Mouse (Mus musculus): ENCODE data around the gene Cers6. TPM values are rescaled to one million over a fixed set of nuclear protein-coding genes. Genes with fewer than 3 reads are reported as not detected.

The Cers6 gene
- polyA plus RNA-seq, 1 experiment from 2014 or later, result 28.3 TPM

DNA sequence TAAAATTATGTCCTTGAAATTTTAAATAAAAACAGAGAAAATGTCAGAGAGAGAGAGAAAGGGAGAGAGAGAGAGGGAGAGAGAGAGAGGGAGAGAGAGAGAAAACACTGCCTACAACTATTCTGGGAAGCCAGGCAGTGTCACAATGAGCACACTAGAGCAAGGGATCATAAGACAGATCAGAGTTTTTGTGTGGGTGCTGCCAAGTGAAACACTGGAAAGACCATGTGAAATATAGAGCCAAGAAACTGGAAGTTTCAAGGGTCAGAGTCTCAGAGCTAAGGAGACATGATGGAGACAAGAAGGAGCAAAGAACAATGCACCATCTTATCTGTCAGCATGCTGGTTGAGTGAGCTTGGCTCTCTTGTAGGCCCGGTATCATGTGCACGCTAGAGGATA, 236.3 kb downstream of the Cers6 start:
- Histone ChIP-seq H3K9ac (no peak overlapping the region), H3K9me3 (no peaks in the 10 kb centered on the region), H3K4me2 (replicated peaks) (no peak overlapping the region), H3K4me1 (no peaks in the 10 kb centered on the region), H3K36me3 (no peaks in the 10 kb centered on the region), H3K27ac (no peak overlapping the region), H3K4me3 (no peak overlapping the region), H3K27me3 (no peaks in the 10 kb centered on the region)
- no peak for ATAC-seq (ENCODE audit: low FRiP score, low read depth)
- WGBS, result 94% methylated on average over 2 of the region's 2 CpGs

DNA sequence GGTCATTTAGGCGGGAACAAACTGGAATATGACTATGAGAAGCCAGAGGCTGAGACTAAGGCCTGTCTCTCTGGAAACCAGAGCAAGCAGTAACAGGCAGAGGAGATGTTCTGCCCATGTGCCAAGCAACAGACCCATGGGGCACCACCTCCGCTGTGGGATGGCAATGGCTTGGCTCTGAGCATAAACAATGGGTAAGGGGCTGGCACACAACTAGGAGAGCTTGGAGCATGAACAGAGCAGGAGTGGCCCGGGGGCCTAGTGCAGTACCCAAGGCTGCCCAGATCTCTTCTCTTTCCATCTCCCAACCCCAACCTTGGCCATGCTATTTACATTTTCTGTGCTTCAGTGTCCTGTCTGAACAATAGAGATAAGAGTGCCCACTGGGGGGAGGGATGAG, 237.5 kb downstream of the Cers6 start:
- H3K27ac ChIP-seq, result no peak overlapping the region
- WGBS, result 91% methylated on average over 3 of the region's 3 CpGs
- no peak for ATAC-seq (ENCODE audit: low FRiP score, low read depth)

DNA sequence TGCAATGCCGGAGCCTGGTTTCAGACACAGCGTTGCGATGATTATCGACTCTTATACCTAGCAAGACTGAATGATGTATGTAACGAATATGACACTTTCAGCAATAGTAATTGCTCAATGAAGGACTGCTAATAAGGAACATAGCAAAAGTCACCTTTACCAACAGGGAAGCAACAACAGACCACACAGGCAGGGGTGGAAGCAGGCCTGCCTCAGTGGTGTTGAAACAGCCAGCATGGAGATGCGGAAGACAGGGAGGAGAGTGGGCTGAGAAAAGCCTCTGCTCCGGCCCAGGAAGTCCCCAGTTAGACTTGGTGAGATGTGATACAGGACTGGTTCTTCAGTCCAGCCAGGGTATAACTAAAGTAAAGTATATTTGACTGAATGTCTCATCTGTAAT, 237.9 kb downstream of the Cers6 start:
- no peak overlapping the region for H3K27ac ChIP-seq
- H3K27me3 ChIP-seq, result no peaks in the 10 kb centered on the region
- H3K4me3 ChIP-seq, result no peak overlapping the region
- H3K9me3 ChIP-seq, result no peaks in the 10 kb centered on the region
- 94% methylated on average over 7 of the region's 7 CpGs for WGBS
- no peak overlapping the region for H3K9ac ChIP-seq
- no peak overlapping the region for H3K4me2 ChIP-seq (replicated peaks)
- no peak for ATAC-seq (ENCODE audit: low FRiP score, low read depth)
- no peaks in the 10 kb centered on the region for H3K36me3 ChIP-seq
- H3K4me1 ChIP-seq, result no peaks in the 10 kb centered on the region

More for the DNA sequence above, 237.5 kb downstream of the Cers6 start:
- Histone ChIP-seq H3K4me3 (no peak overlapping the region), H3K36me3 (no peaks in the 10 kb centered on the region), H3K9me3 (no peaks in the 10 kb centered on the region), H3K4me2 (replicated peaks) (no peak overlapping the region), H3K9ac (no peak overlapping the region), H3K27me3 (no peaks in the 10 kb centered on the region), H3K4me1 (no peaks in the 10 kb centered on the region)

DNA sequence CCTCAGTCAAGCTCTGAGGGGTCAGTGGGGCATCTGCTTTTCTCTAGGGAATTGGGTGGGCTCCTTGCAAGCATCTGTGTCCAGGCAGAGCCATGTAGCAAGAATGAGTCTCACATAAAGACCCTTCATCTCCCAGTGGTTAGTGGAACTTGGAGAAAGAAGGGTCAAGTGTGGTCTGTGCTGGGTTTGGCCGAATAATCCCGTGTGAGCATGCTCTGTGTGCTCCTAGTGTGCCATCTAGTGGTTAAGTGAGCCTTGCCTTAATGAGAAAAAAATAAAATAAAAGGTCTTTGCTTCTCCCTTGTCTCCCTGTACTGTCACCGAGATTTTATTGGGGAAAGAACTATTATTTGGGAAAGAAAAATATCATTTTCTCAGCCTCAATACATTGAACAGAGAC, 239.5 kb downstream of the Cers6 start:
- WGBS, result 17% methylated on average over 3 of the region's 3 CpGs
- no peak overlapping the region for H3K27ac ChIP-seq
- no peaks in the 10 kb centered on the region for H3K36me3 ChIP-seq
- ATAC-seq (ENCODE audit: low FRiP score, low read depth), result 0 out of 2 replicates have a peak, but pooled peaks have one; percentile 19
- no peak overlapping the region for H3K9ac ChIP-seq
- no peaks in the 10 kb centered on the region for H3K27me3 ChIP-seq
- H3K4me3 ChIP-seq, result no peak overlapping the region
- no peaks in the 10 kb centered on the region for H3K4me1 ChIP-seq
- H3K4me2 ChIP-seq (replicated peaks), result no peak overlapping the region
- no peaks in the 10 kb centered on the region for H3K9me3 ChIP-seq

DNA sequence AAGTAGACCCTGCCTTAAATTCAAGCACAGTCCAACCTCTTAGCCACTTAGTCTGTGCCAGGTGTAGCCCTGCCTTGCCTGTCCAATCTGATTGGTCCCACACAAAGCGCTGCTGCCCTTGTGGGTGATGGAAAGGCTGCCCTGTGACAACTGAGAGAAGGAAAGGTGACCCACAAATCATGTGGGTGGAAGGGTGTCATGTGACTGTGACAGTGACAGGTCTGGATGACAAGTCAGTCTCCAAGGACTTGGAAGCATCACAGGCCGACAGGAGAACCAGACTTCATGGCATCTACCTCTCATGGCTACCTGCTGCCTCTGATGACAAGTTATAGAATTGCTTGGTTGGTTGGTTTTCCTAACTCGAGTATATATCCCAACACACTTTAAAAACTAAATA, 242.3 kb downstream of the Cers6 start:
- H3K4me3 ChIP-seq, result no peak overlapping the region
- H3K27me3 ChIP-seq, result no peaks in the 10 kb centered on the region
- no peaks in the 10 kb centered on the region for H3K36me3 ChIP-seq
- H3K4me1 ChIP-seq, result no peaks in the 10 kb centered on the region
- 79% methylated on average over 3 of the region's 3 CpGs for WGBS
- H3K4me2 ChIP-seq (replicated peaks), result no peak overlapping the region
- ATAC-seq (ENCODE audit: low FRiP score, low read depth), result no peak
- no peak overlapping the region for H3K9ac ChIP-seq
- H3K9me3 ChIP-seq, result no peaks in the 10 kb centered on the region
- no peak overlapping the region for H3K27ac ChIP-seq

DNA sequence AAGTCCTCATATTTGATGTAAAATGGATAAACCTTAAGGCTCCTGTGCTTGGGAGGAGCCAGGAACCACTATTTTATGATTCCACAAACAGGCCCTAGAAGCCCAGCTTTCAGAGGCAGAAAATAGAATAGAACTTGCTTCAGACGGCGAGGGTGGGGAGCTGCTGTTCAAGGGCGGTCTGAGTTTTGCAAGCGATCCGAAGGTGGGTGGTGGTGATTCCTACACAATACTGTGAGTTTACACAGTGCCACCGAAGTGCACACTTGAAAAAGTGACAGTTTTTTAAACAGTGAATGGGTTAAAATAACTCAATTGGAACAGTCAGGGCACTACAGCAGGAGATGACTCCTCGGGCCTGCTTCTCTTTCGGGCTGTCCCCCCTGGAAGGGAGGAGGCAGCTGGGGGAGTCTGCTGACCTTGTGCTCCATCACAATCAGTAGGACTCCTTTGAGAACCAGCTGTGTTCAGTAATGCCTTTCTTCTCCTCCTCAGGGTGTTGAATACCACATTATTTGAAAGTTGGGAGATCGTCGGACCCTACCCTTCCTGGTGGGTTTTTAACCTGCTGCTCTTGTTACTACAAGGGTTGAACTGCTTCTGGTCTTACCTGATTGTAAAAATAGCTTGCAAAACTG, 243.4 kb downstream of the Cers6 start:
- Histone ChIP-seq H3K36me3 (no peaks in the 10 kb centered on the region), H3K4me1 (peaks cover 10% of the 10 kb centered on the region), H3K4me3 (no peak overlapping the region), H3K27me3 (no peaks in the 10 kb centered on the region), H3K9me3 (no peaks in the 10 kb centered on the region), H3K27ac (no peak overlapping the region), H3K9ac (no peak overlapping the region), H3K4me2 (replicated peaks) (no peak overlapping the region)
- no peak for ATAC-seq (ENCODE audit: low FRiP score, low read depth)
- WGBS, result 79% methylated on average over 10 of the region's 10 CpGs

DNA sequence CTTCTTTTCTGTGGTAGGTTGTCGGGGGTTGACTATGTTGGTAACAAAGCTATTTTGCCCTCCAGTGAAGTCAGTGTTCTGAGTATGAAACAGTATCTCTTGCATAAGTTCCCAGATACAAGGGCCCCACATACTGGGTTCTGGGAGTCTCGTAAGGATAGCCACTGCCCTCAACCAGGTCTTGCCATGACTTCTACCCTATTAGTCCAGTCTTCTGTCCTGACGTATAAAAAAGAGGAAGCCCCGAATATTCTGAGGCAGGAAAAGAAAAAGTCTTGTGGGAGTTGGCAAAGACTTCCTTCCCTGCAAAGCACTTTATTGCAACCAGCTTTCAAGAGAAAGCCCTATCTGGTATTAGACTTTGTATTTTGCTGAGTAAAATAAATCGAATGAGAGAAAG, 248.0 kb downstream of the Cers6 start:
- H3K4me3 ChIP-seq, result no peak overlapping the region
- peak overlapping the region; percentile 27 for H3K4me2 ChIP-seq (replicated peaks)
- no peaks in the 10 kb centered on the region; the same call in 1 of the 2 replicates for H3K36me3 ChIP-seq
- H3K9me3 ChIP-seq, result no peaks in the 10 kb centered on the region
- H3K4me1 ChIP-seq, result peaks cover 16% of the 10 kb centered on the region
- peak; percentile 45; the same call in 1 of the 2 replicates for ATAC-seq (ENCODE audit: low FRiP score, low read depth)
- 53% methylated on average over 5 of the region's 5 CpGs for WGBS
- peak overlapping the region; percentile 75 for H3K27ac ChIP-seq
- no peak overlapping the region for H3K9ac ChIP-seq
- H3K27me3 ChIP-seq, result no peaks in the 10 kb centered on the region

DNA sequence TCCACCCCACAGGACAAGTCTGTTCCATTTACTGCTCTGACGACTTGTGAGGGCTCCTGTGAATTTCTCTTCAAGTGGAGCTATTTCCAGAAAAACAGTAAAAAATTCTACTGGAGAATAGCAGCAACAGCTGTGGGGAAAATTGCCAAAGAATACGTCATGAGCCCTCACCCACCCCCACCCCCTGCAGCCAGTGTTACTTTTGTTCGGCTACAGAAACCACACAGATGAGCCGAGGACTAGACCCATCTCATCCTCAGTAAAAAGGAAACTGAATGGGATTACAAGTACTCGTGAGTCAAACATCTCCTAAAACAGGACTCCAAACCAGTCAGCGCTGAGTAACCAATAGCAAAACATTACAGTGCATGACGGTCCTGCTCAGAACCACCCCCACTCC, 248.5 kb downstream of the Cers6 start:
- 40% methylated on average over 7 of the region's 7 CpGs for WGBS
- Histone ChIP-seq H3K4me3 (no peak overlapping the region), H3K9ac (no peak overlapping the region), H3K4me2 (replicated peaks) (peak overlapping the region; percentile 27), H3K4me1 (peaks cover 16% of the 10 kb centered on the region), H3K9me3 (no peaks in the 10 kb centered on the region), H3K27ac (peak overlapping the region; percentile 75), H3K36me3 (peaks cover under 1% of the 10 kb centered on the region; the same call in 1 of the 2 replicates), H3K27me3 (no peaks in the 10 kb centered on the region)
- ATAC-seq (ENCODE audit: low FRiP score, low read depth), result peak; percentile 80; the same call in 1 of the 2 replicates

DNA sequence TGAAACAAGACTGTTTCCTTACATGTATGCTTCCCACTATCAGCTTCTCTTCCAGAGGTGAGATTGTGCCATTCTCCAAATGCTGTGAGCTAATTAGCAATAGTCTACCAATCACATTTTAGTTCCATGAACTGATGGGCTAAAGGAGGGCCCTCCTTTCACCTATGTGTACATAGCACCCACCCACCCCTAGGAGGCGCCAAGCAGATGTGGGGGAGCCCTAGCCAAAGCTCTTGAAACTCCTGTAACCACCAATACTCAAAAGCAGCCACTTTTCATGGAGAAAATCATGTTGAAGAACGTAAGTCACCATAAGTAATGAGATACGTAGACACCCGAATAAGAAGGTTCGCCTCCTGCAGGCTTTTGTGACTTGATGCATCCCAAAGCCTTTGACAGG, 251.4 kb downstream of the Cers6 start:
- Histone ChIP-seq H3K27me3 (no peaks in the 10 kb centered on the region), H3K4me1 (peaks cover 16% of the 10 kb centered on the region), H3K27ac (no peak overlapping the region), H3K4me3 (no peak overlapping the region), H3K4me2 (replicated peaks) (no peak overlapping the region), H3K9ac (no peak overlapping the region), H3K36me3 (peaks cover 8% of the 10 kb centered on the region), H3K9me3 (peaks cover 5% of the 10 kb centered on the region; the same call in 1 of the 2 replicates)
- WGBS, result 87% methylated on average over 5 of the region's 5 CpGs
- no peak for ATAC-seq (ENCODE audit: low FRiP score, low read depth)

DNA sequence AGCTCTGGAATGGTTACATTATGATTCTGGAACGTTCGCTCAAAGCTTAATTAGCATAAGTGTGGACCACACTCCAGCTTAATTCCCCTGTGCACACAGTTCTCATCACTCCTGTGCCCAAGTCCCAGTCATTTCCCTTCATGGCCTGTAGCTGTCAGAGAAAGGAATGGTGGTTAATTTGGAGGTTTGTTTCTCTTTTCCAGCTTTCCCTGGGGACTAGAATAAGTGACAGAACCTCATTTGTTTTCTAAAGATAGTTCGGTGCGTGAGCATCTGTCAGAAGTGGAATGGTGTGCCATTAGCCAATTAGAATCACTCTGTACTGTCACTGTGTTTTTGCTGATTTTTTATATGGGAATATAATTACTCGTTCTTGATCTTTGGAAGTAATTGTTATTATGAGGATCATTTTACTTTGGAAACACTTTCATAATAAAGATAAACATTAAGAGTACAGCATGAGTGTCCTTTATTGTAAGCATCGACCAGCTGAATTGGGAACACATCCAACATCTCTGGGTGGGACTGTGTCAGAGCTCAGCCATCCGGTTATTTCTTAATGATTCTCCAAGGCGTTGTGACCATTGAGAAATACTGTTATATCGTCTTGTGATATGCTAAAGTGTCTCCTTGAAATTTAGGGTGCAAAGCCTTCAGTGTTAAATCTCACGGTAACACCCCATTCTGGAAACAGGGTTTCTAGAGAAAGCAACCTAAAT, 252.7 kb downstream of the Cers6 start:
- Histone ChIP-seq H3K4me3 (no peak overlapping the region), H3K4me1 (peaks cover 12% of the 10 kb centered on the region), H3K4me2 (replicated peaks) (no peak overlapping the region), H3K9me3 (peaks cover 5% of the 10 kb centered on the region; the same call in 1 of the 2 replicates), H3K27me3 (no peaks in the 10 kb centered on the region), H3K27ac (no peak overlapping the region), H3K36me3 (peaks cover 8% of the 10 kb centered on the region), H3K9ac (no peak overlapping the region)
- 84% methylated on average over 10 of the region's 10 CpGs for WGBS
- ATAC-seq (ENCODE audit: low FRiP score, low read depth), result no peak

DNA sequence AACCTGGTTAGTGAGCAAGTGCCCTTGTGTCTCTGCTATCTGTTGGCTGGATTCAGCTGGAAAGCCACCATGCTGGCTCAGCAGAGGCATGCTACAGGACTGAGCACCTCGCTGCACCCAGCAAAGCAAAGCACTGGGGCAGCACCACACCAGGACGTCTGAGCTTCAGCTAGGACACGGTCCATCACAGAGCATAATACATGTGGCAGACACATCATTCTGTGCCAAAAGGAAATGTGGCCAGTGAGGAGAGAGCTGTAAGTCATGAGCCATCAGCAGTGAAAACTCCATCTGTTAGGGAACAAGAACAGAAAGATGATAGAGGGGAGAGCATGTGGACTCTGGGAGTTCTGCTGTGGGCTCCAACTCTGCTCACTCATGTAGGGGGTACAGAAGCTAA, 254.7 kb downstream of the Cers6 start:
- H3K27me3 ChIP-seq, result no peaks in the 10 kb centered on the region
- no peak overlapping the region for H3K27ac ChIP-seq
- H3K9ac ChIP-seq, result no peak overlapping the region
- no peak for ATAC-seq (ENCODE audit: low FRiP score, low read depth)
- H3K4me3 ChIP-seq, result no peak overlapping the region
- H3K4me1 ChIP-seq, result no peaks in the 10 kb centered on the region
- H3K9me3 ChIP-seq, result peaks cover 5% of the 10 kb centered on the region; the same call in 1 of the 2 replicates
- H3K4me2 ChIP-seq (replicated peaks), result no peak overlapping the region
- H3K36me3 ChIP-seq, result peaks cover 8% of the 10 kb centered on the region
- 85% methylated on average over 3 of the region's 3 CpGs for WGBS

DNA sequence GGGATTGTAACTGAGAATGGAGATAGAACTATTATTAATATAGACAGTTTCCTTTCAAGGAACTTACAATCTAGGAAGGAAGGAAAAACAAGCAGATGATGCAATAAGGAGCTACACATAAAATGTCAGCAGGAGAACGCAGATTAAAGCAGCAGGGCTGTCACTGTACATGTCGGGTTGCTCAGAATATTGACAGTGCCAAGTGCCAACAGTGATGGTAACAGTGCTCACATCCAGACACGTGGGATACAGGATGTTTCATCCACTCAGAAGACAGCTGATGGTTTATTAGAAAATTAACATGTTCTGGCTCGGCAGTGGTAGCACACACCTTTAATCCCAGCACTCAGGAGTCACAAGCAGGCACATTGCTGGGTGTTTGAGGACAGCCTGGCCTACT, 255.5 kb downstream of the Cers6 start:
- H3K27me3 ChIP-seq, result no peaks in the 10 kb centered on the region
- no peak overlapping the region for H3K4me2 ChIP-seq (replicated peaks)
- H3K27ac ChIP-seq, result no peak overlapping the region
- no peaks in the 10 kb centered on the region for H3K4me1 ChIP-seq
- H3K9me3 ChIP-seq, result peaks cover 5% of the 10 kb centered on the region; the same call in 1 of the 2 replicates
- WGBS, result 62% methylated on average over 4 of the region's 4 CpGs
- no peak for ATAC-seq (ENCODE audit: low FRiP score, low read depth)
- H3K36me3 ChIP-seq, result peaks cover 8% of the 10 kb centered on the region
- no peak overlapping the region for H3K4me3 ChIP-seq
- no peak overlapping the region for H3K9ac ChIP-seq

Measured in limb, embryonic 13.5 days (tissue).